Mouse (Mus musculus) heart, embryonic 10.5 days (tissue): ENCODE measurements around the gene Chsy1. TPM values are rescaled to one million over a fixed set of nuclear protein-coding genes. Genes with fewer than 3 reads are reported as not detected.
"Not testable (repeated sequence)": the region's sequence is repeated elsewhere in the genome, so short reads cannot be mapped to it uniquely, and the experiment has no call there.

Source experiments
- DNase-seq: peaks from one replicate; pipeline ENCODE4 v3.0.0-alpha.2; 2017; ENCODE audit warnings: low spot score
- H3K27ac ChIP-seq: fragments of 300-500 bp; sonication (generic); 2 replicates; pipeline ENCODE4 v1.5.1; 2016; ENCODE audit warnings: mild to moderate bottlenecking
- H3K27me3 ChIP-seq: fragments of 300-500 bp; sonication (generic); 2 replicates; pipeline ENCODE4 v1.6.1; 2016; ENCODE audit warnings: mild to moderate bottlenecking; ENCODE audit not compliant: poor library complexity, insufficient read depth, severe bottlenecking
- H3K36me3 ChIP-seq: fragments of 300-500 bp; sonication (generic); 2 replicates; pipeline ENCODE4 v1.6.1; 2016; ENCODE audit warnings: mild to moderate bottlenecking, moderate library complexity
- H3K4me1 ChIP-seq: fragments of 300-500 bp; sonication (generic); 2 replicates; pipeline ENCODE4 v1.6.1; 2016; ENCODE audit warnings: mild to moderate bottlenecking
- H3K4me3 ChIP-seq: fragments of 300-500 bp; sonication (generic); 2 replicates; pipeline ENCODE4 v1.5.1; 2016; ENCODE audit warnings: mild to moderate bottlenecking, moderate library complexity
- H3K9me3 ChIP-seq: fragments of 300-500 bp; sonication (generic); 2 replicates; pipeline ENCODE4 v1.6.1; 2016; ENCODE audit warnings: mild to moderate bottlenecking, moderate library complexity
- WGBS: fragments of 180-500 bp; shearing (Covaris S2); methylation state at CpG from one replicate; pipeline ENCODE4 v1.1.7; 2016; 5-methylcytosine and 5-hydroxymethylcytosine counted together
- polyA plus RNA-seq: library from polyadenylated mRNA; unstranded; fragments of >200 nt; fragmentation: Nextera tagmentation; extraction: Ambion mirVana; gene quantifications from 2 replicates; pipeline ENCODE4 v1.2.1, GENCODE M21; 2016

Chsy1 gene
- polyA plus RNA-seq, 1 experiment from 2014 or later = 21.0 TPM

DNA sequence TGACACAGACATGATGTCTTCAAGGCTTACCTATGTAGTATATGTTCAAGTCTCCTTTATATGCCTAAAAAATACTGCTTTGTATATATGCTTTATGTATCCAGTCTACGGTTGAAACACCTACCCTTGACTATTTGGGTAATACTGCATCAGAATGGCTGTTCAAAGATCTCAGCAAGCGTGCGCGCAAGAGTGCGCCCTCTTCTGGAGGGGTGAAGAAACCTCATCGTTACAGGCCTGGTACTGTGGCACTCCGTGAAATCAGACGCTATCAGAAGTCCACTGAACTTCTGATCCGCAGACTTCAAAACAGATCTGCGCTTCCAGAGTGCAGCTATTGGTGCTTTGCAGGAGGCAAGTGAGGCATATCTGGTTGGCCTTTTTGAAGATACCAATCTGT, 81.1 kb downstream of the Chsy1 start:
- H3K4me1 ChIP-seq = peaks cover 32% of the 10 kb centered on the region
- not testable (repeated sequence) for H3K27ac ChIP-seq, H3K4me3 ChIP-seq, DNase-seq, H3K27me3 ChIP-seq, H3K36me3 ChIP-seq, H3K9me3 ChIP-seq
- 84% methylated on average over 10 of the region's 10 CpGs for WGBS

GRCm38 (mm10) chr7:66194511-66194910, 85.2 kb downstream of the Chsy1 start:
- Histone ChIP-seq H3K4me1 (peaks cover 55% of the 10 kb centered on the region), H3K27ac (peak overlapping the region; percentile 94), H3K27me3 (no peaks in the 10 kb centered on the region), H3K4me3 (no peak overlapping the region), H3K36me3 (no peaks in the 10 kb centered on the region), H3K9me3 (no peaks in the 10 kb centered on the region)
- no peak for DNase-seq
- WGBS = 72% methylated on average over 3 of the region's 3 CpGs

GRCm38 (mm10) chr7:66195881-66196280, 86.6 kb downstream of the Chsy1 start:
- peaks cover 69% of the 10 kb centered on the region for H3K4me1 ChIP-seq

DNA sequence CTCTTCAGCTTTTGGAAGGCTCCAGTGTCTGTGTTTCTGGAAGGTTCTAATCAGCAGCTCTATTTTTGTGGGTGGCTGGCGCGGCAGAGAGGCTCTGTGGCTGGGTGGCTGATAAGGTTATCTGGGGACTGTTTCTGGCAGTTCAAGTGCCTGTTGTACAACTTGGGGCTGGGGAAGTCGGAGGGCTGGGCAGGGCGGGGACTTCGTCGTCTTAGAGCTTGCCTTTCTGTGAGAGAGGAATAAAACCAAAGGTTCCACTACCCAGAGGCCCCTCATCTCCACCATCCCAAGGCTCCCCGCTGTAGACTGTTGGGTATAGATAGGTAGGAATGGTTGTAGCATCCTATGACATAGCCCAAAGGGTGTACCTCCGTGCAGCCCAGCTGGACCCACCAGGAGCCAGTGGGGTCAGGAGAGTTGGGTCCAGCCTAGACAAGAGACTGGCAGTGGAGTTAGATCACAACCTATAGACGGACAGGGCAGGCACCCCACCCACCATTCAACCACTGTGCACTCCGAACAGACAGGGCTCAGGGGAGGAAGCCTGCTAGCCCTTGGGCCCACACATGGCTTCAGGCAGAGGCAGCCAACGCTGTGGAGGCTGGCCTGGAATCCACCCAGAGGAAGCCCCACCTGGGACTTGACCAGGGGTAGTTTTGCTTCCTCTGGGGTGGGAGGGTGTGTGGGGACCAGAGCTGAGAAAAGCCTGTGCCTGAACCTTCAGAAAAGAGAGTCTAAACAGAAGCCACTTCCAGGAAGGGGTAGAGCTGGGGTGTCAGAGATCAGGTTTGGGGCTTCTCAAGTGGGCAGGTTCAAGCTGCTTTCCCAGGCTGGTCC, 87.5 kb downstream of the Chsy1 start:
- Histone ChIP-seq H3K27ac (peak overlapping the region; percentile 94), H3K9me3 (no peaks in the 10 kb centered on the region), H3K4me3 (peak overlapping the region; percentile 32; the same call in 1 of the 2 replicates), H3K4me1 (peaks cover 76% of the 10 kb centered on the region), H3K27me3 (no peaks in the 10 kb centered on the region), H3K36me3 (no peaks in the 10 kb centered on the region)
- peak; percentile 96 for DNase-seq
- WGBS = 19% methylated on average over 11 of the region's 11 CpGs

More at GRCm38 (mm10) chr7:66195881-66196280, 86.6 kb downstream of the Chsy1 start:
- Histone ChIP-seq H3K27me3 (no peaks in the 10 kb centered on the region), H3K27ac (peak overlapping the region; percentile 94), H3K9me3 (no peaks in the 10 kb centered on the region), H3K4me3 (no peak overlapping the region), H3K36me3 (no peaks in the 10 kb centered on the region)
- WGBS = 41% methylated on average over 1 of the region's 1 CpGs
- DNase-seq = no peak

GRCm38 (mm10) chr7:66198416-66198815, 89.1 kb downstream of the Chsy1 start:
- Histone ChIP-seq H3K36me3 (no peaks in the 10 kb centered on the region), H3K4me3 (no peak overlapping the region), H3K27me3 (no peaks in the 10 kb centered on the region), H3K4me1 (peaks cover 72% of the 10 kb centered on the region), H3K27ac (peak overlapping the region; percentile 86), H3K9me3 (no peaks in the 10 kb centered on the region)
- no peak for DNase-seq
- 80% methylated on average over 10 of the region's 10 CpGs for WGBS

DNA sequence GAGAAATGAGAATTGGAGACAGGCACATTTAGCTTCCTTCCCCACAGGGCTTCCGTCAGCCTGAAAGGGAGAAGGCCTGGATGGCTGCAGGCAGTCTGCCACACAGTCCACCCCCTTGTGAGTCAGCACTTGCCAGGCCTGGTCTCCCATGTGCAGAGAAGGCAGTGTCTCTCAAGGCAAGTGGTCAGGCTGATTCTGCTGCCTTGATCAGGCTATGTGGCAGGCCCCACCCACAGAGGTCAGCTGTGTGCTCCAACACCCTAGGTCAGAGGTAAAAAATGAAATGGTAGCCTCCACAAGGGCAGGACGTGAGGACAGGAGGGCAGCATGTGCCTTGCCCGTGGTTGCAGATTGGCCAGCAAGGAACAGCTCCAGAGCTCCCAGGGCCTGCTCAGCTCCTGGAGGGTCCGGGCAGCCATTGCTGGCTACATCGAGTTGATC, 90.1 kb downstream of the Chsy1 start:
- Histone ChIP-seq H3K27me3 (no peaks in the 10 kb centered on the region), H3K9me3 (no peaks in the 10 kb centered on the region), H3K4me3 (no peak overlapping the region), H3K27ac (peak overlapping the region; percentile 86), H3K4me1 (peaks cover 69% of the 10 kb centered on the region), H3K36me3 (no peaks in the 10 kb centered on the region)
- 72% methylated on average over 5 of the region's 5 CpGs for WGBS
- DNase-seq = peak; percentile 93

- peak overlapping the region; percentile 86 for H3K27ac ChIP-seq
- peaks cover 59% of the 10 kb centered on the region for H3K4me1 ChIP-seq
Measured at GRCm38 (mm10) chr7:66200383-66200782, 91.1 kb downstream of the Chsy1 start.

DNA sequence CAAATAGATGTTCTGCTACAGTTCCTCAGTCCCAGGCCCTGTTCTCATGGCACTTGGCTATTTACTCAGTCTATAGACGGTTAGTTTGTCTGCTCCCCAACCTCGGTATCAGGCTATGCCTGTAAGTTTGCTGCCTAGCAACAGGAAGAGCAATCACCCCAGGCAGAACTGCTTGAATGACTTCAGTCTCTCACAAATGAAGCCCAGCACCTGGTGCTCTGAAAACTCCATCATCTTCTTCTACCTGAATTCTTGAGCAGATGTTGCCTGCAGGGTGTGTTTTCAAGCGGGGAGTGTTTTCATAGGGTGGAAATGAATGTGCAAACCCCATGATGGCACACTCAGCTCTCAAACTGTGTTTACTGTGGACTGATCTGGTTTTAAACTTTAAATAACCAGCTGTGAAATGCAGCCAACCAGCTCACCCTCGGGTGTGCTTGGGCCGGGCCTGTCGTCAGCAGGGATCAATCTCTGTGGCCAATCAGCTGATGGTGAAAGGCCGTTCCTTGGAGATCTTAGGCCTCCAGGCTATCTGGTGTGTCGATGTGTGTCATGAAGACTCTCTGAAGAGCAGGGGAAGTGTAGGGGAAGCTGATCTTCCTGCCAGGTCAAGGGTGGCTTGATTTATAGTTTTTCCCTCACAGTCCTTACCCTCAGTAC, 91.6 kb downstream of the Chsy1 start:
- DNase-seq = no peak

More at GRCm38 (mm10) chr7:66200383-66200782, 91.1 kb downstream of the Chsy1 start:
- WGBS = 64% methylated on average over 3 of the region's 3 CpGs
- Histone ChIP-seq H3K36me3 (no peaks in the 10 kb centered on the region), H3K4me3 (no peak overlapping the region), H3K27me3 (no peaks in the 10 kb centered on the region), H3K9me3 (no peaks in the 10 kb centered on the region)
- no peak for DNase-seq

GRCm38 (mm10) chr7:66201657-66202056, 92.3 kb downstream of the Chsy1 start:
- DNase-seq = no peak
- no peaks in the 10 kb centered on the region for H3K9me3 ChIP-seq
- H3K27me3 ChIP-seq = no peaks in the 10 kb centered on the region
- 84% methylated on average over 2 of the region's 2 CpGs for WGBS
- 0 out of 2 replicates have a peak overlapping the region, but pooled peaks have one; percentile 86 for H3K27ac ChIP-seq
- H3K4me3 ChIP-seq = no peak overlapping the region
- peaks cover 47% of the 10 kb centered on the region for H3K4me1 ChIP-seq
- no peaks in the 10 kb centered on the region for H3K36me3 ChIP-seq

More for the DNA sequence above, 91.6 kb downstream of the Chsy1 start:
- Histone ChIP-seq H3K36me3 (no peaks in the 10 kb centered on the region), H3K9me3 (no peaks in the 10 kb centered on the region), H3K4me1 (peaks cover 54% of the 10 kb centered on the region), H3K27me3 (no peaks in the 10 kb centered on the region), H3K4me3 (no peak overlapping the region), H3K27ac (peak overlapping the region; percentile 86)
- 25% methylated on average over 8 of the region's 8 CpGs for whole genome bisulfite sequencing

- no peaks in the 10 kb centered on the region for H3K36me3 ChIP-seq
- 82% methylated on average over 2 of the region's 2 CpGs for WGBS
- no peaks in the 10 kb centered on the region for H3K4me1 ChIP-seq
- no peak overlapping the region for H3K27ac ChIP-seq
- H3K27me3 ChIP-seq = no peaks in the 10 kb centered on the region
- no peak overlapping the region for H3K4me3 ChIP-seq
- no peaks in the 10 kb centered on the region for H3K9me3 ChIP-seq
- DNase-seq = no peak
Measured at GRCm38 (mm10) chr7:66209920-66210319, 100.6 kb downstream of the Chsy1 start.

DNA sequence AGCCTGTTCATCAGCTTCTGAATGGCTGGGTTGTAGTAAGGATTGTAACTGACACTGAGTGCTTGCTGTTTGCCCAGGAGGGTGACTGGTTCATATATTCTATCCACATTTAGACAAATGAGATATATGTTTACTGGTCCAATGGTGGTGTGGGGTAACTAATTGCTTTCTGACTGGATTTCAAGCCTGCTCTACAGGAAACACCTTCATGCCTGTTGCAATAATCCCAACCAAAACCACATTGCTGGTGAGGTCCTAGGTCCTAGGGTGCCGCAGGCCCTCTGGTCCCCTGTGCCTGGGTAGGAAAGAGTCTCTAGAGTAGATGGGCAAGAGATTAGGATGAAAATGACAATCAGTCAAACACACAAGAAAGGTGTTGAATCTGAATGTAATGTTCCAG, 103.6 kb downstream of the Chsy1 start:
- no peaks in the 10 kb centered on the region for H3K36me3 ChIP-seq
- no peak overlapping the region for H3K27ac ChIP-seq
- no peak overlapping the region for H3K4me3 ChIP-seq
- DNase-seq = no peak
- H3K4me1 ChIP-seq = peaks cover 9% of the 10 kb centered on the region
- H3K9me3 ChIP-seq = no peaks in the 10 kb centered on the region
- H3K27me3 ChIP-seq = no peaks in the 10 kb centered on the region; the same call in 1 of the 2 replicates
- 95% methylated on average over 1 of the region's 1 CpGs for WGBS

GRCm38 (mm10) chr7:66214477-66214876, 105.2 kb downstream of the Chsy1 start:
- peak; percentile 69 for DNase-seq
- 76% methylated on average over 6 of the region's 6 CpGs for WGBS
- no peaks in the 10 kb centered on the region; the same call in 1 of the 2 replicates for H3K27me3 ChIP-seq
- no peaks in the 10 kb centered on the region for H3K36me3 ChIP-seq
- no peak overlapping the region for H3K4me3 ChIP-seq
- peaks cover 22% of the 10 kb centered on the region for H3K4me1 ChIP-seq
- H3K27ac ChIP-seq = no peak overlapping the region
- H3K9me3 ChIP-seq = no peaks in the 10 kb centered on the region

- H3K4me1 ChIP-seq = peaks cover 25% of the 10 kb centered on the region
- H3K4me3 ChIP-seq = no peak overlapping the region
- peak; percentile 65 for DNase-seq
- H3K36me3 ChIP-seq = no peaks in the 10 kb centered on the region
- WGBS = 86% methylated on average over 1 of the region's 1 CpGs
- H3K9me3 ChIP-seq = no peaks in the 10 kb centered on the region
- no peak overlapping the region; the same call in 1 of the 2 replicates for H3K27ac ChIP-seq
- H3K27me3 ChIP-seq = no peaks in the 10 kb centered on the region; the same call in 1 of the 2 replicates
Measured at GRCm38 (mm10) chr7:66215911-66216310, 106.6 kb downstream of the Chsy1 start.
